Mouse (Mus musculus) embryonic facial prominence, embryonic 11.5 days (tissue): Measurements from ENCODE around the gene RPS10-NUDT3. TPM values are rescaled to one million over a fixed set of nuclear protein-coding genes. Genes with fewer than 3 reads are reported as not detected.
A peak's percentile ranks its signal among the peaks of the same experiment; 100 is the strongest.

Experiments
- ATAC-seq: fragments of 200-750 bp; cut with Nextera tagmentation; replicated peaks from 2 replicates; pipeline ENCODE4 v1.8.0; 2017; ENCODE audit warnings: low read depth; ENCODE audit not compliant: insufficient number of reproducible peaks, low FRiP score, low TSS enrichment
- DNase-seq: peaks from one replicate; pipeline ENCODE4 v3.0.0-alpha.2; 2015; ENCODE audit warnings: low spot score
- H3K27ac ChIP-seq: fragments of 300-500 bp; sonication (generic); replicated peaks from 2 replicates; pipeline ENCODE4 v1.5.1; 2014; ENCODE audit warnings: mild to moderate bottlenecking, low read depth, low read length, control low read depth
- H3K27me3 ChIP-seq: fragments of 300-500 bp; sonication (generic); 2 replicates; pipeline ENCODE4 v1.6.1; 2014; ENCODE audit warnings: mild to moderate bottlenecking, low read length, moderate library complexity, mixed read lengths; ENCODE audit not compliant: control insufficient read depth, insufficient read depth
- H3K36me3 ChIP-seq: fragments of 300-500 bp; sonication (generic); replicated peaks from 2 replicates; pipeline ENCODE4 v1.6.1; 2014; ENCODE audit warnings: low read depth, mild to moderate bottlenecking, low read length, moderate library complexity, mixed read lengths; ENCODE audit not compliant: control insufficient read depth, insufficient read depth
- H3K4me1 ChIP-seq: fragments of 300-500 bp; sonication (generic); 2 replicates; pipeline ENCODE4 v1.6.1; 2014; ENCODE audit warnings: low read length, mixed read lengths; ENCODE audit not compliant: control insufficient read depth, insufficient read depth
- H3K4me2 ChIP-seq: fragments of 300-500 bp; sonication (generic); 2 replicates; pipeline ENCODE4 v1.6.1; 2014; ENCODE audit warnings: low read depth, mild to moderate bottlenecking, control low read depth, low read length, moderate library complexity
- H3K4me3 ChIP-seq: fragments of 300-500 bp; sonication (generic); 2 replicates; pipeline ENCODE4 v1.5.1; 2014; ENCODE audit warnings: low read depth, low read length, control low read depth
- H3K9ac ChIP-seq: fragments of 300-500 bp; sonication (generic); replicated peaks from 2 replicates; pipeline ENCODE4 v1.6.1; 2014; ENCODE audit warnings: mild to moderate bottlenecking, control low read depth, low read length
- H3K9me3 ChIP-seq: fragments of 300-500 bp; sonication (generic); replicated peaks from 2 replicates; pipeline ENCODE4 v1.6.1; 2016; ENCODE audit warnings: mild to moderate bottlenecking, low read length, inconsistent platforms, mixed read lengths; ENCODE audit not compliant: control insufficient read depth
- whole genome bisulfite sequencing: fragments of 180-500 bp; shearing (Covaris S2); extraction: QIAGEN DNeasy Blood & Tissue Kit; methylation state at CpG from one replicate; pipeline ENCODE4 v1.1.7; 2014; 5-methylcytosine and 5-hydroxymethylcytosine counted together
- polyA plus RNA-seq: library from polyadenylated mRNA; unstranded; fragments of >200 nt; fragmentation: Nextera tagmentation; extraction: Ambion mirVana; gene quantifications from 2 replicates; pipeline ENCODE4 v1.2.1, GENCODE M21; 2014

RPS10-NUDT3 gene
- polyA plus RNA-seq, 1 experiment from 2014 or later = not detected

- DNase-seq (peak; percentile 96), ATAC-seq (peak; percentile 59)
- Histone ChIP-seq H3K4me1 (peaks cover 6% of the 10 kb centered on the region; the same call in 1 of the 2 replicates), H3K36me3 (no peaks in the 10 kb centered on the region), H3K4me3 (peak within 1 kb of the TSS; percentile 75), H3K9me3 (no peaks in the 10 kb centered on the region), H3K27ac (peak within 1 kb of the TSS; percentile 99), H3K27me3 (no peaks in the 10 kb centered on the region), H3K9ac (peak within 1 kb of the TSS; percentile 96), H3K4me2 (peak within 1 kb of the TSS; percentile 86)
- WGBS = 0% methylated on average over 69 of the region's 79 CpGs
These were observed 78.6 kb downstream of the RPS10-NUDT3 start, which contains the start of gene Hmga1 for GRCm38 (mm10) chr17:27556315-27557011. Gene Hmga1, plus strand, starts transcription at chr17:27556497.

GRCm38 (mm10) chr17:27555512-27556172 is 79.4 kb downstream of the RPS10-NUDT3 start:
- no peaks in the 10 kb centered on the region for H3K36me3 ChIP-seq
- peak overlapping the region; percentile 75 for H3K4me3 ChIP-seq
- H3K27ac ChIP-seq = peak overlapping the region; percentile 99
- H3K9me3 ChIP-seq = no peaks in the 10 kb centered on the region
- WGBS = under 1% methylated on average over 54 of the region's 55 CpGs
- peak overlapping the region; percentile 96 for H3K9ac ChIP-seq
- no peaks in the 10 kb centered on the region for H3K27me3 ChIP-seq
- peak; percentile 95 for DNase-seq
- peaks cover 6% of the 10 kb centered on the region; the same call in 1 of the 2 replicates for H3K4me1 ChIP-seq
- H3K4me2 ChIP-seq = peak overlapping the region; percentile 86
- peak; percentile 56 for ATAC-seq

- peak; percentile 91 for DNase-seq
- peak overlapping the region; percentile 99 for H3K27ac ChIP-seq
These were observed 79.9 kb downstream of the RPS10-NUDT3 start for GRCm38 (mm10) chr17:27555075-27555511.

GRCm38 (mm10) chr17:27554062-27554960 is 80.7 kb downstream of the RPS10-NUDT3 start:
- 36% methylated on average over 20 of the region's 20 CpGs for WGBS
- peak overlapping the region; percentile 96 for H3K9ac ChIP-seq
- H3K27ac ChIP-seq = peak overlapping the region; percentile 99
- peak; percentile 53 for DNase-seq
- ATAC-seq = no peak
- H3K4me2 ChIP-seq = peak overlapping the region; percentile 86
- H3K36me3 ChIP-seq = no peaks in the 10 kb centered on the region
- H3K4me1 ChIP-seq = peaks cover 2% of the 10 kb centered on the region; the same call in 1 of the 2 replicates
- H3K4me3 ChIP-seq = peak overlapping the region; percentile 75
- no peaks in the 10 kb centered on the region for H3K9me3 ChIP-seq
- H3K27me3 ChIP-seq = no peaks in the 10 kb centered on the region

More at GRCm38 (mm10) chr17:27555075-27555511, 79.9 kb downstream of the RPS10-NUDT3 start:
- Histone ChIP-seq H3K36me3 (no peaks in the 10 kb centered on the region), H3K27me3 (no peaks in the 10 kb centered on the region), H3K9me3 (no peaks in the 10 kb centered on the region), H3K9ac (peak overlapping the region; percentile 96), H3K4me1 (peaks cover 5% of the 10 kb centered on the region; the same call in 1 of the 2 replicates), H3K4me2 (peak overlapping the region; percentile 86), H3K4me3 (peak overlapping the region; percentile 75)
- under 1% methylated on average over 31 of the region's 39 CpGs for WGBS
- peak; percentile 10 for ATAC-seq

- Histone ChIP-seq H3K4me1 (peaks cover 3% of the 10 kb centered on the region; the same call in 1 of the 2 replicates), H3K9ac (no peak overlapping the region), H3K27ac (no peak overlapping the region), H3K9me3 (no peaks in the 10 kb centered on the region), H3K27me3 (no peaks in the 10 kb centered on the region), H3K36me3 (no peaks in the 10 kb centered on the region), H3K4me2 (no peak overlapping the region), H3K4me3 (no peak overlapping the region)
- DNase-seq (no peak), ATAC-seq (no peak)
- 80% methylated on average over 23 of the region's 23 CpGs for WGBS
These were observed 82.5 kb downstream of the RPS10-NUDT3 start for GRCm38 (mm10) chr17:27552215-27553201.

GRCm38 (mm10) chr17:27551393-27551940 is 83.6 kb downstream of the RPS10-NUDT3 start:
- no peaks in the 10 kb centered on the region for H3K36me3 ChIP-seq
- DNase-seq (no peak), ATAC-seq (no peak)
- H3K4me3 ChIP-seq = no peak overlapping the region
- no peak overlapping the region for H3K9ac ChIP-seq
- no peak overlapping the region for H3K27ac ChIP-seq
- H3K4me1 ChIP-seq = peaks cover 3% of the 10 kb centered on the region; the same call in 1 of the 2 replicates
- no peaks in the 10 kb centered on the region for H3K9me3 ChIP-seq
- 56% methylated on average over 10 of the region's 10 CpGs for WGBS
- no peak overlapping the region for H3K4me2 ChIP-seq
- H3K27me3 ChIP-seq = no peaks in the 10 kb centered on the region
